Mouse (Mus musculus) heart, embryonic 14.5 days (tissue): ENCODE measurements around the gene Gpr107. TPM values are rescaled to one million over a fixed set of nuclear protein-coding genes. Genes with fewer than 3 reads are reported as not detected.

Experiments
- ATAC-seq: fragments of 200-750 bp; cut with Nextera tagmentation; 2 replicates; pipeline ENCODE4 v1.8.0; 2017; ENCODE audit warnings: low read depth, moderate TSS enrichment; ENCODE audit not compliant: insufficient number of reproducible peaks, insufficient read depth, low FRiP score
- H3K27ac ChIP-seq, 2 experiments: fragments of 200-500 bp in 1 of 2; fragments of 300-500 bp in 1 of 2; sonication (generic) in 1 of 2; replicated peaks in 1 of 2; 2 replicates each; pipeline ENCODE4 v1.5.1; 2012 to 2014; ENCODE audit warnings: low read depth in 2 of 2, low read length in 2 of 2, control low read depth in 1 of 2, mild to moderate bottlenecking in 1 of 2, mixed read lengths in 1 of 2; ENCODE audit not compliant: control insufficient read depth in 1 of 2, insufficient read depth in 1 of 2
- H3K27me3 ChIP-seq: fragments of 300-500 bp; sonication (generic); 2 replicates; pipeline ENCODE4 v1.6.1; 2014; ENCODE audit warnings: mild to moderate bottlenecking, low read length, control low read depth; ENCODE audit not compliant: control insufficient read depth, insufficient read depth
- H3K36me3 ChIP-seq: fragments of 300-500 bp; sonication (generic); 2 replicates; pipeline ENCODE4 v1.6.1; 2014; ENCODE audit warnings: mild to moderate bottlenecking, control low read depth, low read length, mixed read lengths; ENCODE audit not compliant: control insufficient read depth, insufficient read depth
- H3K4me1 ChIP-seq, 2 experiments: fragments of 200-500 bp in 1 of 2; fragments of 300-500 bp in 1 of 2; sonication (generic) in 1 of 2; 2 replicates each; pipeline ENCODE4 v1.6.1; 2012 to 2014; ENCODE audit warnings: low read length in 2 of 2, control low read depth in 1 of 2, mixed read lengths in 1 of 2; ENCODE audit not compliant: control insufficient read depth in 2 of 2, insufficient read depth in 2 of 2
- H3K4me2 ChIP-seq: fragments of 300-500 bp; sonication (generic); 2 replicates; pipeline ENCODE4 v1.6.1; 2014; ENCODE audit warnings: mild to moderate bottlenecking, low read length
- H3K4me3 ChIP-seq, 2 experiments: fragments of 200-500 bp in 1 of 2; fragments of 300-500 bp in 1 of 2; sonication (generic) in 1 of 2; 2 replicates each; pipeline ENCODE4 v1.5.1; 2012 to 2014; ENCODE audit warnings: low read length in 2 of 2, mild to moderate bottlenecking in 2 of 2, control low read depth in 1 of 2, low read depth in 1 of 2, moderate library complexity in 1 of 2; ENCODE audit not compliant: control insufficient read depth in 1 of 2, insufficient read depth in 1 of 2
- H3K9ac ChIP-seq: fragments of 300-500 bp; sonication (generic); 2 replicates; pipeline ENCODE4 v1.6.1; 2014; ENCODE audit warnings: mild to moderate bottlenecking, low read length
- H3K9me3 ChIP-seq: fragments of 300-500 bp; sonication (generic); 2 replicates; pipeline ENCODE4 v1.6.1; 2016; ENCODE audit warnings: low read length, control low read depth; ENCODE audit not compliant: control insufficient read depth
- WGBS: fragments of 180-500 bp; shearing (Covaris S2); extraction: QIAGEN DNeasy Blood & Tissue Kit; methylation state at CpG from one replicate; pipeline ENCODE4 v1.1.7; 2014; 5-methylcytosine and 5-hydroxymethylcytosine counted together
- polyA plus RNA-seq: library from polyadenylated mRNA; unstranded; fragments of >200 nt; fragmentation: Nextera tagmentation; extraction: Ambion mirVana; gene quantifications from 2 replicates; pipeline ENCODE4 v1.2.1, GENCODE M21; 2014

Gene Gpr107
- polyA plus RNA-seq, 1 experiment from 2014 or later = 27.3 TPM

DNA sequence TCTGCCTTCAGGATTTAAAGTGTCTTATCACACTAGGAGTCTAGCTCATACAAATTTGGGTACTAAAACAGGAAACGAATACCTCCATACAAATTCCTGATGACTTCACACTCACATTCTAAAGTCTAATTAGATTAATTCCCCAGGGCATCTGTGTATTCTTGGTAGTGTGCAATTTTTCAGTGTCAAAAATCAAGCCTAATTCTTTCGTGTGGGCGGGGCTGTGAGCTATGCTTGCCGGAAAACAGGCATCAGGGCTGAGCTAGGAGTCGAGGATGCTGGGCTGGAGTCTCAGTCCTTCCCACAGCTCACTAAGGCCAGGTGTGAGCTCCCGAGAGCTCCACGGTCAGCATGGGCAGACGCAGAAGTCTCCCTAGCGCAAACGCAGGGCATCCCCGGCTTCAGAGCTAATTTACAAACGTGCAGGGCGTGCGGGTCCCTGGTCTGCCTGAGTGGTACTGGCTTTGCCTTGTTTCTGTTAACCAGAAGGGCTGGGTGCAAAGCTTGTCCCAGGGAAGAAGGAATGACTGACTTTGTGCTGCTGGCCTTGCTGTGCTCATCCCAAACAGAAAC lies 15.0 kb upstream of the Gpr107 start:
- Histone ChIP-seq H3K4me3 (no peak overlapping the region), H3K9ac (no peak overlapping the region), H3K9me3 (no peaks in the 10 kb centered on the region), H3K27ac (0 out of 4 replicates have a peak overlapping the region, but pooled peaks of 1 of the 2 experiments have one; percentile 3), H3K27me3 (no peaks in the 10 kb centered on the region), H3K4me1 (peaks cover 24 to 60% of the 10 kb centered on the region in 2 experiments), H3K36me3 (no peaks in the 10 kb centered on the region), H3K4me2 (no peak overlapping the region)
- no peak for ATAC-seq
- 75% methylated on average over 14 of the region's 14 CpGs for WGBS

DNA sequence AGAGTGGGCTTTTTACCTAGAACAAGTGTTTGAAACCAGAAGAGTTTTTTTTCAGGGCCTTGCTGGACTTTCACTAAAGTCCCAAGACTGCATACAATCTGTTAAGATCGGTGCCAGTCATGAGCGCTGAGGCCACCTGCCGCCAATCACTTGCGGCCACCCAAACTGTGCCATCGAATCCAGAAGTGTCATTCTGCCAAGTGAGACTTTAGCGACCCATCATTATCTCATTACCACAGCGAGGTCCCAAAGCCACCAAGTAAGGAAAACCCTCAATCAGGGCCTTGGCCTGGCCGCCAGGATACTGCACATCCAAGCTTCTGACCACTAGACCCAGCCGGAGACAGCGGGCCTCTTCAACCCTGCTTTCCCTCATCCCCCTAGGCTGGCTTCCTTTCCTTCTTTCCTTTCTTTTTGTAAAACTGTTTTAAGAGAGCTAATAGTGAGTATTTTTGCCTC lies 12.9 kb upstream of the Gpr107 start:
- Histone ChIP-seq H3K9ac (no peak overlapping the region), H3K27ac (no peak overlapping the region), H3K36me3 (no peaks in the 10 kb centered on the region), H3K9me3 (no peaks in the 10 kb centered on the region), H3K4me3 (no peak overlapping the region), H3K27me3 (no peaks in the 10 kb centered on the region), H3K4me1 (peaks cover 31 to 68% of the 10 kb centered on the region in 2 experiments), H3K4me2 (no peak overlapping the region)
- no peak for ATAC-seq
- WGBS = 82% methylated on average over 10 of the region's 10 CpGs

- Histone ChIP-seq H3K9me3 (no peaks in the 10 kb centered on the region), H3K9ac (peak overlapping the region; percentile 97), H3K4me1 (peaks cover 30 to 63% of the 10 kb centered on the region in 2 experiments), H3K36me3 (no peaks in the 10 kb centered on the region), H3K4me2 (peak overlapping the region; percentile 78), H3K4me3 (peak overlapping the region; percentile 82 to 98; a peak in 3 of 4 replicates), H3K27me3 (no peaks in the 10 kb centered on the region), H3K27ac (no peak overlapping the region)
- WGBS = 73% methylated on average over 12 of the region's 12 CpGs
- ATAC-seq = no peak
These were observed 11.9 kb upstream of the Gpr107 start for GRCm38 (mm10) chr2:31139991-31140771.

DNA sequence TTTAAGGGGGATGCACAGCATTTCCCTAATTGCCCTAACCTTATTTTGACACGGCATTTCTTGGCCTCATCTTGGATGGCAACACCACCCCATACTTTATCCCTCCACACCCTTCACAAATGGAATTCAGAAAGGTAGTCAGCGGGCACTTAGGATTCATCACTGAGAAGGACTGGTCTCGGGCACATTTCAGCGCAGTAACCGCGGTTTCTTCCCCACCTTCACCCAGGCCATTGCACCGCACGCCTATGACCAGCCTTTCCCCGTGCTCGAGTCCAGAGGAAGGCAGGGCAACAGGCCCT lies 11.4 kb upstream of the Gpr107 start:
- 5% methylated on average over 10 of the region's 10 CpGs for WGBS
- no peak for ATAC-seq
- no peak overlapping the region for H3K27ac ChIP-seq
- H3K4me1 ChIP-seq = peaks cover 24 to 58% of the 10 kb centered on the region in 2 experiments
- peak overlapping the region; percentile 97 for H3K9ac ChIP-seq
- H3K36me3 ChIP-seq = 0 out of 2 replicates have a peak, but pooled peaks cover 3% of the 10 kb centered on the region
- H3K4me3 ChIP-seq = peak overlapping the region; percentile 82 to 98
- H3K27me3 ChIP-seq = no peaks in the 10 kb centered on the region
- no peaks in the 10 kb centered on the region for H3K9me3 ChIP-seq
- peak overlapping the region; percentile 78 for H3K4me2 ChIP-seq

GRCm38 (mm10) chr2:31141074-31141866 lies 10.8 kb upstream of the Gpr107 start:
- Histone ChIP-seq H3K4me2 (peak overlapping the region; percentile 78), H3K9ac (peak overlapping the region; percentile 97), H3K36me3 (peaks cover 7% of the 10 kb centered on the region), H3K27me3 (no peaks in the 10 kb centered on the region), H3K4me1 (peaks cover 20 to 53% of the 10 kb centered on the region in 2 experiments), H3K27ac (peak overlapping the region; percentile 73 to 87), H3K4me3 (peak overlapping the region; percentile 82 to 98), H3K9me3 (no peaks in the 10 kb centered on the region)
- WGBS = under 1% methylated on average over 69 of the region's 78 CpGs
- peak; percentile 53; the same call in 1 of the 2 replicates for ATAC-seq

DNA sequence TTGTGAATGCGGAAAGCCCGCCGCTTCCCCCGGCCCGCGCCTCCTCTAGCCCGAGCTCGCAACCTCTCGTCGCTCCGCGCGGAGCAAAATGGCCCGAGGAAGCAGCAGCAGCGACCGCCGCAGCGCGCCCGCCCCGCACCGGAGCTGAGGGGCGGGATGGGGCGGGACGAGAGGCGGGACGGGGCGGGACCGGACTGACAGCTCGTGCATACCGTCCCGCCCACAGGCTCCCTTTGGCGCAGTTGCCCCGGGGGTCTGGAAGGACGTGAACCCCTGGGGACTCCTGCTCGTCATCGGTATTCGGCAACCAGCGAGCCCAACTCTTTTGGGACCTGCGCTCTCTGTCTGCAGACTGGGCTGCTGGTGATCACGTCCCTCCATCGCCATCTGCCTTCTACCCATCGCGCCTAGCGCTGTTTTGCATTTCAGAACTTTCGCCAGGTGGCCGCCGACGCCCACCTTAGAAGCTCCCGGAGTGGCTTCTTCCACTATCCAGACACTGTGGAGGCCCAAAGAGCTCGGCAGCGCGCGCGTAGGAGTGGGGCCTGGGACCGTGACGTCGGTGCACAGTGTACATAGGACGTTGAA lies 10.2 kb upstream of the Gpr107 start, which contains the start of gene Fnbp1:
TSS of gene Fnbp1 (minus strand) at position 142 of the 588 bp plus-strand sequence.
- Histone ChIP-seq H3K4me3 (peak within 1 kb of the TSS; percentile 82 to 98), H3K9me3 (no peaks in the 10 kb centered on the region), H3K27ac (peak within 1 kb of the TSS; percentile 73 to 87), H3K9ac (peak within 1 kb of the TSS; percentile 97), H3K4me1 (peaks cover 19 to 46% of the 10 kb centered on the region in 2 experiments), H3K36me3 (peaks cover 14% of the 10 kb centered on the region), H3K4me2 (peak within 1 kb of the TSS; percentile 78), H3K27me3 (no peaks in the 10 kb centered on the region)
- under 1% methylated on average over 45 of the region's 59 CpGs for WGBS
- ATAC-seq = peak; percentile 84

- H3K27me3 ChIP-seq = no peaks in the 10 kb centered on the region
- no peak for ATAC-seq
- H3K4me1 ChIP-seq = peaks cover 19 to 40% of the 10 kb centered on the region in 2 experiments
- no peaks in the 10 kb centered on the region for H3K9me3 ChIP-seq
- H3K4me3 ChIP-seq = peak overlapping the region; percentile 82 to 98
- peaks cover 20% of the 10 kb centered on the region for H3K36me3 ChIP-seq
- 23% methylated on average over 3 of the region's 3 CpGs for WGBS
- H3K9ac ChIP-seq = peak overlapping the region; percentile 97
- H3K27ac ChIP-seq = peak overlapping the region; percentile 69 to 87
- H3K4me2 ChIP-seq = peak overlapping the region; percentile 78
These were observed 9.6 kb upstream of the Gpr107 start for GRCm38 (mm10) chr2:31142505-31142904.
